Mouse (Mus musculus) heart, postnatal 0 days (tissue): ENCODE measurements around the gene Sgms1. TPM values are rescaled to one million over a fixed set of nuclear protein-coding genes. Genes with fewer than 3 reads are reported as not detected.

Experiments used
- ATAC-seq: fragments of 200-750 bp; cut with Nextera tagmentation; 2 replicates; pipeline ENCODE4 v1.8.0; 2017; ENCODE audit warnings: low read depth, moderate number of reproducible peaks, moderate library complexity; ENCODE audit not compliant: insufficient read depth
- DNase-seq: peaks from one replicate; pipeline ENCODE4 v3.0.0-alpha.2; 2016; ENCODE audit warnings: low spot score
- H3K27ac ChIP-seq: fragments of 300-500 bp; sonication (generic); 2 replicates; pipeline ENCODE4 v1.5.1; 2014; ENCODE audit warnings: low read depth, mild to moderate bottlenecking
- H3K27me3 ChIP-seq: fragments of 300-500 bp; sonication (generic); 2 replicates; pipeline ENCODE4 v1.6.1; 2014; ENCODE audit warnings: low read length, mixed read lengths; ENCODE audit not compliant: control insufficient read depth, insufficient read depth
- H3K36me3 ChIP-seq: fragments of 300-500 bp; sonication (generic); replicated peaks from 2 replicates; pipeline ENCODE4 v1.6.1; 2014; ENCODE audit warnings: low read length, mixed read lengths; ENCODE audit not compliant: control insufficient read depth, insufficient read depth
- H3K4me1 ChIP-seq: fragments of 300-500 bp; sonication (generic); 2 replicates; pipeline ENCODE4 v1.6.1; 2014; ENCODE audit warnings: antibody characterized with exemption; ENCODE audit not compliant: control insufficient read depth, insufficient read depth
- H3K4me2 ChIP-seq: fragments of 300-500 bp; sonication (generic); 2 replicates; pipeline ENCODE4 v1.6.1; 2014; ENCODE audit warnings: low read depth, mild to moderate bottlenecking, low read length, moderate library complexity
- H3K4me3 ChIP-seq: fragments of 300-500 bp; sonication (generic); 2 replicates; pipeline ENCODE4 v1.5.1; 2014; ENCODE audit warnings: low read depth, low read length
- H3K9ac ChIP-seq: fragments of 300-500 bp; sonication (generic); replicated peaks from 2 replicates; pipeline ENCODE4 v1.6.1; 2014; ENCODE audit warnings: low read depth, low read length, mixed read lengths
- H3K9me3 ChIP-seq: fragments of 300-500 bp; sonication (generic); replicated peaks from 2 replicates; pipeline ENCODE4 v1.6.1; 2016; ENCODE audit warnings: low read length; ENCODE audit not compliant: control insufficient read depth
- CTCF ChIP-seq: IDR thresholded peaks from 2 replicates; pipeline ENCODE4 v1.5.1; 2016; ENCODE audit warnings: antibody characterized with exemption, control low read depth, low read depth
- EP300 ChIP-seq: IDR thresholded peaks from 2 replicates; pipeline ENCODE4 v1.6.1; 2016; ENCODE audit warnings: antibody characterized with exemption, low read depth
- WGBS: fragments of 180-500 bp; shearing (Covaris S2); extraction: QIAGEN DNeasy Blood & Tissue Kit; methylation state at CpG from one replicate; pipeline ENCODE4 v1.1.7; 2014; 5-methylcytosine and 5-hydroxymethylcytosine counted together
- polyA plus RNA-seq: library from polyadenylated mRNA; unstranded; fragments of >200 nt; fragmentation: Nextera tagmentation; extraction: Ambion mirVana; gene quantifications from 2 replicates; pipeline ENCODE4 v1.2.1, GENCODE M21; 2015
- total RNA-seq: library from RNA; depleted of rRNA; stranded (reverse); fragments of >200 nt; gene quantifications from 2 replicates; pipeline ENCODE4 v1.2.3, GENCODE M21; 2014; ENCODE audit warnings: low replicate concordance

The Sgms1 gene
- total and polyA plus RNA-seq, 2 experiments from 2014 or later: 29.4 to 52.0 TPM

DNA sequence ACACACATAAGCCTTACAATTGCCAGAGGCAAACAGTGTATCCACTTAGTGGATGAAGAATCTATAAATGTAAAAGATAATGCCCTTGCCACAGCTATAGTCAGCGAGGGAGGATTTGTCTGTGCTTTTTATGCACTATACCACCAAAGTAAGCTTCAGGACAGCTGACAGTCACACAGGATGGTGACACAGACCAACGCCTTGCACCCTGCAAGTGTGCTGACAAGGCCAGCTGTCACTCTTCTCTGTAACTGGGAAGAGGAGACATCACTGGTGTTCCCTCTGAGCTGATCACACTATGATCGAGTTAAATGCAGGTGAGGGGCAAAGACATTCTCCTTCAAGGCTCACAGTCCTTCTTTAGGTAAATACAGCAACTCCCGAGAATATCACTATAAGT lies 56.0 kb downstream of the Sgms1 start:
- Histone ChIP-seq H3K4me1 (peaks cover 24% of the 10 kb centered on the region), H3K4me2 (no peak overlapping the region), H3K36me3 (no peaks in the 10 kb centered on the region), H3K4me3 (no peak overlapping the region), H3K27me3 (no peaks in the 10 kb centered on the region), H3K27ac (no peak overlapping the region), H3K9ac (no peak overlapping the region), H3K9me3 (no peaks in the 10 kb centered on the region)
- DNase-seq (no peak), ATAC-seq (no peak)
- no peak for TF ChIP-seq CTCF
- TF ChIP-seq EP300: no peak
- WGBS: 59% methylated on average over 4 of the region's 4 CpGs

GRCm38 (mm10) chr19:32332779-32333460 lies 56.6 kb downstream of the Sgms1 start:
- Histone ChIP-seq H3K4me3 (no peak overlapping the region), H3K9ac (no peak overlapping the region), H3K27me3 (no peaks in the 10 kb centered on the region), H3K4me1 (peaks cover 23% of the 10 kb centered on the region), H3K9me3 (no peaks in the 10 kb centered on the region), H3K36me3 (no peaks in the 10 kb centered on the region), H3K4me2 (no peak overlapping the region), H3K27ac (no peak overlapping the region)
- DNase-seq (no peak), ATAC-seq (no peak)
- WGBS: 87% methylated on average over 17 of the region's 17 CpGs
- no peak for TF ChIP-seq CTCF
- no peak for TF ChIP-seq EP300

- no peak overlapping the region for H3K4me3 ChIP-seq
- H3K36me3 ChIP-seq: no peaks in the 10 kb centered on the region
- H3K4me2 ChIP-seq: no peak overlapping the region
- 65% methylated on average over 3 of the region's 3 CpGs for WGBS
- no peak for DNase-seq
- TF ChIP-seq EP300: no peak
- TF ChIP-seq CTCF: no peak
- peaks cover 34% of the 10 kb centered on the region for H3K4me1 ChIP-seq
- H3K9ac ChIP-seq: no peak overlapping the region
- no peaks in the 10 kb centered on the region for H3K27me3 ChIP-seq
- H3K9me3 ChIP-seq: no peaks in the 10 kb centered on the region
- ATAC-seq: no peak
- H3K27ac ChIP-seq: peak overlapping the region; percentile 53
Measured at GRCm38 (mm10) chr19:32330231-32330630, 59.3 kb downstream of the Sgms1 start.

DNA sequence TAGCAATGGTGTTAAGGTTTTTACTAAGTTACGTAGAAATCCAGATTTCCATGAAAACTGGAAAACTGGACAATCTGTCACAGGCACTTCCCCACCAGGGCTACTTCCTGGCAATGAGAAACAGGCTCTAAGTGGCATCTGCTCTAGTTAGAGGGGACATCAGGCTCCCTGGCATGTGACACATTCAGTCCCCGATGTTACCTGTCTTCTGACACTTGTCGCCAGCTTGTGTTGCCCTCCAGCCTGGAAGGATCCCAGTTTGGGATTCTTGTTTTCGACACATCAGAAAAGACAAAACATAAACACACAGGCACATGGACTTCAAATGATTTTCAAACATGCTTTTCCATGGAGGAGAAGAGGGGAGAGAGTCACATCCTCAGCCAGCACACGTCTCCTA lies 60.0 kb downstream of the Sgms1 start:
- H3K4me2 ChIP-seq: no peak overlapping the region
- peak overlapping the region; percentile 53; the same call in 1 of the 2 replicates for H3K27ac ChIP-seq
- DNase-seq (no peak), ATAC-seq (no peak)
- H3K4me3 ChIP-seq: no peak overlapping the region
- no peaks in the 10 kb centered on the region for H3K9me3 ChIP-seq
- WGBS: 76% methylated on average over 5 of the region's 5 CpGs
- TF ChIP-seq EP300 (no peak), CTCF (no peak)
- peaks cover 42% of the 10 kb centered on the region for H3K4me1 ChIP-seq
- H3K36me3 ChIP-seq: no peaks in the 10 kb centered on the region
- no peak overlapping the region for H3K9ac ChIP-seq
- H3K27me3 ChIP-seq: no peaks in the 10 kb centered on the region

- no peak overlapping the region for H3K4me3 ChIP-seq
- no peaks in the 10 kb centered on the region for H3K27me3 ChIP-seq
- no peak overlapping the region for H3K9ac ChIP-seq
- H3K27ac ChIP-seq: peak overlapping the region; percentile 39; the same call in 1 of the 2 replicates
- WGBS: 48% methylated on average over 2 of the region's 2 CpGs
- no peaks in the 10 kb centered on the region for H3K36me3 ChIP-seq
- TF ChIP-seq CTCF: no peak
- TF ChIP-seq EP300: no peak
- H3K4me1 ChIP-seq: peaks cover 43% of the 10 kb centered on the region
- H3K9me3 ChIP-seq: no peaks in the 10 kb centered on the region
- DNase-seq (no peak), ATAC-seq (0 out of 2 replicates have a peak, but pooled peaks have one; percentile 52)
- H3K4me2 ChIP-seq: no peak overlapping the region
Measured at GRCm38 (mm10) chr19:32328089-32328828, 61.3 kb downstream of the Sgms1 start.
